Mouse (Mus musculus): ENCODE results near the gene Syngr3. TPM values are rescaled to one million over a fixed set of nuclear protein-coding genes. Genes with fewer than 3 reads are reported as not detected.

Syngr3 gene
- total and polyA plus RNA-seq, 2 experiments from 2014 or later: 334 to 376 TPM

DNA sequence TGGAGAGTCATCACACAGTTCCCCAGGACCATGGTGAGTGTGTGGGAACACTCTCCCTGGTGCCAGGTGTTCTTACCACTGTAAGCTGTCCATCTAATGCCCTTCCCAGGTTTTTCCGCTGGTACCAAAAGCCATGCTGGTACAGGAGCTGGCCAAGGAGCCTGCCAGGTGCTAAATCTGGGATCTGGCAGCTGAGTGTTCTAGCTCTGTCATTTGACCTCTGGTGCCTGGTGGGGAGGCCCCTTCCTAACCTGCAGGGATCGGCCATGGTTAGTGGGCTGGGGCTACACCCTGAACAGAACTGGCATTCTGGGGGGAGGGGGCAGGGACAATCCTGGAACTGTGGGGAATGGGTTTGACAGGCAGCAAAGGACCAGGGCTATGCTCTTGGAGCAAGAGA, 37.9 kb upstream of the Syngr3 start, which contains the start of gene Rpl3l:
Rpl3l (plus strand) TSS at position 203 of the 400 bp plus-strand sequence.
- Histone ChIP-seq H3K9me3 (ENCODE audit: low read length) (no peaks in the 10 kb centered on the region), H3K4me3 (ENCODE audit: low read depth, low read length) (no peak within 1 kb of the TSS), H3K4me2 (ENCODE audit: low read depth, low read length, poor library complexity, severe bottlenecking) (no peak within 1 kb of the TSS), H3K36me3 (ENCODE audit: insufficient read depth, low read length) (no peaks in the 10 kb centered on the region), H3K9ac (replicated peaks; ENCODE audit: low read length, poor library complexity, severe bottlenecking) (no peak within 1 kb of the TSS), H3K27ac (ENCODE audit: low read depth, low read length) (no peak within 1 kb of the TSS), H3K27me3 (ENCODE audit: insufficient read depth, low read length) (no peaks in the 10 kb centered on the region), H3K4me1 (ENCODE audit: insufficient read depth, low read length) (no peaks in the 10 kb centered on the region)
- DNase-seq (ENCODE audit: low spot score) (no peak), ATAC-seq (ENCODE audit: low FRiP score) (no peak)
- WGBS: 61% methylated on average over 2 of the region's 2 CpGs
- no peak for TF ChIP-seq CTCF (IDR thresholded peaks at IDR 0.05)

DNA sequence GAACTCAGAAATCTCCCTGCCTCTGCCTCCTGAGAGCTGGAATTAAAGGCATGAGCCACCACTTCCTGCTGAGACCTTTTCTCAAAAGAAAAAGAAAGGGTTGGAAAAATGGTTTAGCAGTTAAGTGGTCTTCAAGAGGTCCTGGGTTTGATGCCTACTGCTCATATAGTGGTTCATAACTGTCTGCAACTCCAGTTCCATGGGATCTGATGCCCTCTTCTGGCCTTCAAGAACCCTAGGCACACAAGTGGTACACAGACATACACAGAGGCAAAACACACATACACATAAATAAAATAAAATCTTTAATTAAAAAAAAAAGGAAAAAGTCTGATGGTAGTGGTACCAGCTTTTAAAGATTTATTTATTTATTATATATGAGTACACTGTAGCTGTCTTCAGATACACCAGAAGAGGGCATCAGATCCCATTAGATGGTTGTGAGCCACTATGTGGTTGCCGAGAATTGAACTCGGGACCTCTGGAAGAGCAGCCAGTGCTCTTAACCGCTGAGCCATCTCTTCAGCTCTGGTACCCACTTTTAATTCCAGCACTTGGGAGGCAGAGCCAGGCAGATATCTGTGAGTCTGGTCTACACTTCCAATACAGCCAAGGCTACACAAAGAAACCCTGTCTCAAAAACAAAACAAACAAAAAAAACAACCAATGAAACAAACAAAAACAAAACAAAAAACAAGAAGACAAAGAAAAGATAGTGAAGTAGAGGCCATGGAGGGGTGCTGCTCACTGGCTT, 36.1 kb upstream of the Syngr3 start:
- no peak overlapping the region for H3K4me3 ChIP-seq (ENCODE audit: low read depth, low read length)
- no peaks in the 10 kb centered on the region; the same call in 1 of the 2 replicates for H3K4me1 ChIP-seq (ENCODE audit: insufficient read depth, low read length)
- DNase-seq (ENCODE audit: low spot score) (no peak), ATAC-seq (ENCODE audit: low FRiP score) (no peak)
- peaks cover 10% of the 10 kb centered on the region; the same call in 1 of the 2 replicates for H3K36me3 ChIP-seq (ENCODE audit: insufficient read depth, low read length)
- TF ChIP-seq CTCF (IDR thresholded peaks at IDR 0.05): no peak
- H3K4me2 ChIP-seq (ENCODE audit: low read depth, low read length, poor library complexity, severe bottlenecking): no peak overlapping the region
- H3K27me3 ChIP-seq (ENCODE audit: insufficient read depth, low read length): no peaks in the 10 kb centered on the region
- WGBS: 75% methylated on average over 3 of the region's 3 CpGs
- H3K27ac ChIP-seq (ENCODE audit: low read depth, low read length): no peak overlapping the region
- no peaks in the 10 kb centered on the region for H3K9me3 ChIP-seq (ENCODE audit: low read length)
- H3K9ac ChIP-seq (replicated peaks; ENCODE audit: low read length, poor library complexity, severe bottlenecking): no peak overlapping the region

DNA sequence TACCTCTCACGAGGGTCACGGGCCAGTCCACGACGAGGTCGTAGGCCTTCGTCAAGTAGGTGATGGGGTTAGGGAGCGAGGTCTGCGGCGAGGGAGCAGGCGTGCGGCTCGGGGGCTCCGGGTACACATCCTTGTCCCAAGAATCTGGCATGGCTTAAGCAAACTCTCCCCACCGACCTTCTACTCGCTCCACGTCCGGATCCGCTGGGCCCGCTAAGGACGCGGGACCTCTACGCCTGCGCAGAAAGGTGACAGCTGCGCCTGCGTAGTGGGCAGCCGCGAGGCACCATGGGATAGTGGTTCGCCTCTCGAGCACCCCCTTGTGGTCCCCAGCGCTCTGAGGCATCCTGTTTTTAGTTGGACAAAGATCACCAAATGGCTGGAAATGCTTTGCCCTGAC, 34.4 kb upstream of the Syngr3 start, which contains the start of gene Ndufb10:
Ndufb10 (minus strand) TSS at position 295 of the 400 bp plus-strand sequence.
- TF ChIP-seq CTCF (IDR thresholded peaks at IDR 0.05): peak; percentile 99
- WGBS: under 1% methylated on average over 30 of the region's 30 CpGs

DNA sequence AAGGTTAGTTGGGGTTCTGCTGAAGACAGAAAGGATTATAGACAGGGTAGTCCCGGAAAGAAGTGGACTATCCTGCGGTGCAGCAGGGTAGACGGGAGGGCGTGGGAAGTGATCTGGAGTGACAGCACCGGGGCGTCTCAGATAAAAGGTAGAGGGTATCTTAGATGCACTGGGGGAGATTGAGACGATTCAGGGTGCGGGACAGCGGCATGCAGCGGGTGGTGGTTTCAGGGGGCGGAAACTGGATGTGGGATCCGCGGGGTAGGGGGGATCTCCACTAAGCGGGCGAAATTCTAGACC, 34.1 kb upstream of the Syngr3 start:
- Histone ChIP-seq H3K27me3 (ENCODE audit: insufficient read depth, low read length) (no peaks in the 10 kb centered on the region), H3K9ac (replicated peaks; ENCODE audit: low read length, poor library complexity, severe bottlenecking) (peak overlapping the region; percentile 86), H3K4me1 (ENCODE audit: insufficient read depth, low read length) (no peaks in the 10 kb centered on the region; the same call in none of the 2 replicates), H3K36me3 (ENCODE audit: insufficient read depth, low read length) (peaks cover 10% of the 10 kb centered on the region; the same call in 1 of the 2 replicates), H3K27ac (ENCODE audit: low read depth, low read length) (peak overlapping the region; percentile 75), H3K4me2 (ENCODE audit: low read depth, low read length, poor library complexity, severe bottlenecking) (peak overlapping the region; percentile 68), H3K4me3 (ENCODE audit: low read depth, low read length) (peak overlapping the region; percentile 70), H3K9me3 (ENCODE audit: low read length) (no peaks in the 10 kb centered on the region)
- no peak for TF ChIP-seq CTCF (IDR thresholded peaks at IDR 0.05)
- peak; percentile 4; the same call in 1 of the 2 replicates for ATAC-seq (ENCODE audit: low FRiP score)
- WGBS: under 1% methylated on average over 15 of the region's 15 CpGs
- DNase-seq (ENCODE audit: low spot score): no peak

More for the DNA sequence above, 34.4 kb upstream of the Syngr3 start, which contains the start of gene Ndufb10:
- Histone ChIP-seq H3K9me3 (ENCODE audit: low read length) (no peaks in the 10 kb centered on the region), H3K27ac (ENCODE audit: low read depth, low read length) (peak within 1 kb of the TSS; percentile 76), H3K4me1 (ENCODE audit: insufficient read depth, low read length) (no peaks in the 10 kb centered on the region; the same call in 1 of the 2 replicates), H3K4me2 (ENCODE audit: low read depth, low read length, poor library complexity, severe bottlenecking) (peak within 1 kb of the TSS; percentile 68), H3K36me3 (ENCODE audit: insufficient read depth, low read length) (peaks cover 10% of the 10 kb centered on the region; the same call in 1 of the 2 replicates), H3K27me3 (ENCODE audit: insufficient read depth, low read length) (no peaks in the 10 kb centered on the region), H3K9ac (replicated peaks; ENCODE audit: low read length, poor library complexity, severe bottlenecking) (peak within 1 kb of the TSS; percentile 86), H3K4me3 (ENCODE audit: low read depth, low read length) (peak within 1 kb of the TSS; percentile 70)
- ATAC-seq (ENCODE audit: low FRiP score): peak; percentile 71
- DNase-seq (ENCODE audit: low spot score): peak; percentile 97

DNA sequence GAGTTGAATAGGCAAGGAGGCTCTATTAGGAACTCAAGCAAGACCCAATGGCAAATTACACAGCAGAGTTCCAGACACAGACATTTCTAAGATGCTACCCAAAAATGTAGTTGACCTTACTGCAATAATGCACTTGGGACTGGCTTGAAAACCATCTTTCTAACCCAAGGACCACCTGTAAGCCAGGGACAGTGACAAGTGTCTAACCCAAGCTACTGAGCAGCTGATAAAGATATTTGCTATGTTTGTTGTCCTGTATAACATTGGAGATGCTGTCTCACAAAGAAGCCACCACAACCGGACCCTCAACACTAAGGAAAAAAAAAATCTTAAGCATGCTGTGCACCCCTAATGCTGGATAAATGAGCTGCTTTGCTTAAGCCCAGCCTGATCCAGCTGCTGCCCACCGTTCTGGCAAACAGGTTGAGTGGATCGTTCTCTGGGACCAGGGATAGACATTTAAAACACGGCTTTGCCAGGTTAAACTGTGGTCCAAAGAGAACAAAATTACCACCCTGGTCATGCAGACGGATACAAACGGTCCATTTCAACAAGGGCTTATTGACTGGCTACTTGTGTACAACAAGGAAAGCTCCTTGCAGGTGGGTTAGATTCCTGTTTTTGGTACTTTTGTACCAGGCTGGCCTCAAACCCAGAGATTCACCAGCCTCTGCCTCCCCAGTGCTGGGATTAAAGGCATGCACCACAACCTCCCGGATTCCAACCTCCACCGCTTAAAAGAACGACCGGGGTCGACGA, 33.5 kb upstream of the Syngr3 start:
- Histone ChIP-seq H3K9ac (replicated peaks; ENCODE audit: low read length, poor library complexity, severe bottlenecking) (peak overlapping the region; percentile 86), H3K4me1 (ENCODE audit: insufficient read depth, low read length) (no peaks in the 10 kb centered on the region; the same call in none of the 2 replicates), H3K4me2 (ENCODE audit: low read depth, low read length, poor library complexity, severe bottlenecking) (peak overlapping the region; percentile 68), H3K36me3 (ENCODE audit: insufficient read depth, low read length) (peaks cover 10% of the 10 kb centered on the region; the same call in 1 of the 2 replicates), H3K9me3 (ENCODE audit: low read length) (no peaks in the 10 kb centered on the region), H3K4me3 (ENCODE audit: low read depth, low read length) (peak overlapping the region; percentile 70), H3K27ac (ENCODE audit: low read depth, low read length) (peak overlapping the region; percentile 75), H3K27me3 (ENCODE audit: insufficient read depth, low read length) (no peaks in the 10 kb centered on the region)
- no peak for TF ChIP-seq CTCF (IDR thresholded peaks at IDR 0.05)
- ATAC-seq (ENCODE audit: low FRiP score) (no peak), DNase-seq (ENCODE audit: low spot score) (no peak)
- WGBS: 4% methylated on average over 12 of the region's 12 CpGs

All from midbrain, postnatal 0 days (tissue).